Mouse (Mus musculus) left cerebral cortex, adult 18-20 months (tissue): ENCODE measurements around the gene B3galt2. TPM values are rescaled to one million over a fixed set of nuclear protein-coding genes. Genes with fewer than 3 reads are reported as not detected.
"Not testable (repeated sequence)": the region's sequence is repeated elsewhere in the genome, so short reads cannot be mapped to it uniquely, and the experiment has no call there.

Experiments
- DNase-seq, 2 experiments: peaks; one replicate each; pipeline ENCODE4 v3.0.0; 2021 to 2022; ENCODE audit warnings: low spot score in 2 of 2, mixed read lengths in 1 of 2
- long read RNA-seq, 2 experiments: library from polyadenylated mRNA; stranded (forward); transcript quantifications; one replicate each; pipeline ENCODE4 v2.0.0; 2021
- total RNA-seq, 2 experiments: library from RNA; stranded (reverse); gene quantifications; 2 replicates each; pipeline ENCODE4 v1.2.3; 2021

Gene B3galt2
- 10 to 100 TPM; 14.7 to 16.5 TPM for total RNA-seq
- long read RNA-seq, experiment 1, full-length matches to known transcripts: 23 of 25 reads
- long read RNA-seq, experiment 1, partial matches to known transcripts: 0 of 25 reads
- long read RNA-seq, experiment 1, other reads (novel, unspliced or antisense): 2 of 25 reads
- long read RNA-seq, experiment 2, full-length matches to known transcripts: 22 of 23 reads
- long read RNA-seq, experiment 2, partial matches to known transcripts: 0 of 23 reads
- long read RNA-seq, experiment 2, other reads (novel, unspliced or antisense): 1 of 23 reads

- peak; percentile 65 to 74 for DNase-seq
These were observed at the start of gene B3galt2 for GRCm38 (mm10) chr1:143640650-143641407. B3galt2 (plus strand) TSS chr1:143640664.

GRCm38 (mm10) chr1:143596864-143597263 is 43.6 kb upstream of the B3galt2 start:
- DNase-seq: no peak

GRCm38 (mm10) chr1:143608911-143609310 is 31.6 kb upstream of the B3galt2 start:
- no peak for DNase-seq

GRCm38 (mm10) chr1:143612901-143613300 is 27.6 kb upstream of the B3galt2 start:
- no peak for DNase-seq

GRCm38 (mm10) chr1:143619760-143620159 is 20.7 kb upstream of the B3galt2 start:
- DNase-seq: no peak

- DNase-seq: no peak
These were observed 18.5 kb upstream of the B3galt2 start for GRCm38 (mm10) chr1:143621930-143622329.

GRCm38 (mm10) chr1:143622634-143623033 is 17.8 kb upstream of the B3galt2 start:
- DNase-seq: no peak

GRCm38 (mm10) chr1:143631337-143631736 is 9.1 kb upstream of the B3galt2 start:
- no peak for DNase-seq

GRCm38 (mm10) chr1:143632361-143632760 is 8.1 kb upstream of the B3galt2 start:
- DNase-seq: no peak

- DNase-seq: no peak
These were observed 7.4 kb upstream of the B3galt2 start for GRCm38 (mm10) chr1:143632854-143633587.

- DNase-seq: no peak
These were observed 3.8 kb downstream of the B3galt2 start for GRCm38 (mm10) chr1:143644221-143644620.

GRCm38 (mm10) chr1:143645386-143645785 is 4.9 kb downstream of the B3galt2 start:
- no peak for DNase-seq

- peak in 1 of 2 experiments; percentile 12 for DNase-seq
These were observed 5.8 kb downstream of the B3galt2 start for GRCm38 (mm10) chr1:143646219-143646618.

- DNase-seq: no peak
These were observed 9.9 kb downstream of the B3galt2 start for GRCm38 (mm10) chr1:143650317-143650716.

- DNase-seq: no peak
These were observed 13.2 kb downstream of the B3galt2 start for GRCm38 (mm10) chr1:143653646-143654045.

- DNase-seq: no peak
These were observed 22.7 kb downstream of the B3galt2 start for GRCm38 (mm10) chr1:143663197-143663596.

- DNase-seq: not testable (repeated sequence)
These were observed 24.3 kb downstream of the B3galt2 start for GRCm38 (mm10) chr1:143664786-143665185.

- no peak for DNase-seq
These were observed 35.4 kb downstream of the B3galt2 start for GRCm38 (mm10) chr1:143675734-143676361.

GRCm38 (mm10) chr1:143681108-143681507 is 40.6 kb downstream of the B3galt2 start:
- DNase-seq: no peak

- DNase-seq: no peak
These were observed 44.4 kb downstream of the B3galt2 start for GRCm38 (mm10) chr1:143684849-143685248.

GRCm38 (mm10) chr1:143701736-143702135 is 61.3 kb downstream of the B3galt2 start:
- DNase-seq: no peak
